Mouse (Mus musculus) kidney, embryonic 14.5 days (tissue): Measurements from ENCODE around the gene Zfp653. TPM values are rescaled to one million over a fixed set of nuclear protein-coding genes. Genes with fewer than 3 reads are reported as not detected.

Experiments
- ATAC-seq: fragments of 200-750 bp; cut with Nextera tagmentation; 2 replicates; pipeline ENCODE4 v1.8.0; 2017; ENCODE audit warnings: moderate number of reproducible peaks, mild to moderate bottlenecking, moderate TSS enrichment, moderate library complexity; ENCODE audit not compliant: low FRiP score, low TSS enrichment
- H3K27ac ChIP-seq: fragments of 300-500 bp; sonication (generic); 2 replicates; pipeline ENCODE4 v1.5.1; 2014; ENCODE audit warnings: low read depth, mild to moderate bottlenecking, low read length, moderate library complexity, mixed read lengths
- H3K27me3 ChIP-seq: fragments of 300-500 bp; sonication (generic); 2 replicates; pipeline ENCODE4 v1.6.1; 2014; ENCODE audit warnings: mild to moderate bottlenecking, low read length; ENCODE audit not compliant: control insufficient read depth, insufficient read depth
- H3K36me3 ChIP-seq: fragments of 300-500 bp; sonication (generic); 2 replicates; pipeline ENCODE4 v1.6.1; 2014; ENCODE audit warnings: low read length, mixed read lengths; ENCODE audit not compliant: control insufficient read depth, insufficient read depth
- H3K4me1 ChIP-seq: fragments of 300-500 bp; sonication (generic); 2 replicates; pipeline ENCODE4 v1.6.1; 2014; ENCODE audit warnings: low read length, mixed read lengths; ENCODE audit not compliant: control insufficient read depth, insufficient read depth
- H3K4me2 ChIP-seq: fragments of 300-500 bp; sonication (generic); replicated peaks from 2 replicates; pipeline ENCODE4 v1.6.1; 2014; ENCODE audit warnings: low read depth, mild to moderate bottlenecking, low read length
- H3K4me3 ChIP-seq: fragments of 300-500 bp; sonication (generic); 2 replicates; pipeline ENCODE4 v1.5.1; 2014; ENCODE audit warnings: mild to moderate bottlenecking, low read length
- H3K9ac ChIP-seq: fragments of 300-500 bp; sonication (generic); 2 replicates; pipeline ENCODE4 v1.6.1; 2014; ENCODE audit warnings: low read depth, mild to moderate bottlenecking, low read length, moderate library complexity
- H3K9me3 ChIP-seq: fragments of 300-500 bp; sonication (generic); 2 replicates; pipeline ENCODE4 v1.6.1; 2016; ENCODE audit warnings: low read length; ENCODE audit not compliant: control insufficient read depth
- WGBS: fragments of 180-500 bp; shearing (Covaris S2); extraction: QIAGEN DNeasy Blood & Tissue Kit; methylation state at CpG from one replicate; pipeline ENCODE4 v1.1.7; 2014; 5-methylcytosine and 5-hydroxymethylcytosine counted together
- polyA plus RNA-seq: library from polyadenylated mRNA; unstranded; fragments of >200 nt; fragmentation: Nextera tagmentation; extraction: Ambion mirVana; gene quantifications from 2 replicates; pipeline ENCODE4 v1.2.1, GENCODE M21; 2014

Zfp653 gene
- polyA plus RNA-seq = 9.9 and 11.0 TPM in 2 replicates

GRCm38 (mm10) chr9:22070791-22071573 lies at the start of gene Zfp653, which contains the start of gene Gm49318:
Gene Zfp653 (minus strand): TSS chr9:22071376.
Gene Gm49318 (minus strand): TSS chr9:22071259.
- peak within 1 kb of the TSS; percentile 93 for H3K9ac ChIP-seq
- peaks cover 39% of the 10 kb centered on the region for H3K36me3 ChIP-seq
- no peaks in the 10 kb centered on the region for H3K27me3 ChIP-seq
- ATAC-seq = peak; percentile 98
- H3K27ac ChIP-seq = peak within 1 kb of the TSS; percentile 96
- under 1% methylated on average over 86 of the region's 87 CpGs for WGBS
- H3K4me1 ChIP-seq = 0 out of 2 replicates have a peak, but pooled peaks cover 6% of the 10 kb centered on the region
- H3K4me2 ChIP-seq = peak within 1 kb of the TSS; percentile 43
- H3K4me3 ChIP-seq = peak within 1 kb of the TSS; percentile 82
- no peaks in the 10 kb centered on the region for H3K9me3 ChIP-seq

GRCm38 (mm10) chr9:22119543-22119942 lies 48.4 kb upstream of the Zfp653 start:
- Histone ChIP-seq H3K9ac (no peak overlapping the region), H3K27ac (no peak overlapping the region), H3K27me3 (no peaks in the 10 kb centered on the region), H3K4me2 (no peak overlapping the region), H3K4me1 (peaks cover 10% of the 10 kb centered on the region), H3K9me3 (no peaks in the 10 kb centered on the region), H3K36me3 (no peaks in the 10 kb centered on the region), H3K4me3 (no peak overlapping the region)
- ATAC-seq = no peak
- 92% methylated on average over 4 of the region's 4 CpGs for WGBS

- H3K4me1 ChIP-seq = peaks cover 10% of the 10 kb centered on the region
- 47% methylated on average over 10 of the region's 10 CpGs for WGBS
- H3K4me2 ChIP-seq = peak overlapping the region; percentile 52
- no peaks in the 10 kb centered on the region for H3K9me3 ChIP-seq
- H3K4me3 ChIP-seq = peak overlapping the region; percentile 89
- no peaks in the 10 kb centered on the region for H3K27me3 ChIP-seq
- no peak for ATAC-seq
- peaks cover 8% of the 10 kb centered on the region for H3K36me3 ChIP-seq
- no peak overlapping the region for H3K27ac ChIP-seq
- H3K9ac ChIP-seq = no peak overlapping the region; the same call in 1 of the 2 replicates
These were observed 46.7 kb upstream of the Zfp653 start for GRCm38 (mm10) chr9:22117754-22118456.

GRCm38 (mm10) chr9:22116740-22117426 lies 45.7 kb upstream of the Zfp653 start, which contains the start of gene Elof1:
Gene Elof1 (minus strand): TSS chr9:22117172.
- Histone ChIP-seq H3K27ac (peak within 1 kb of the TSS; percentile 39), H3K27me3 (no peaks in the 10 kb centered on the region), H3K36me3 (peaks cover 17% of the 10 kb centered on the region), H3K4me3 (peak within 1 kb of the TSS; percentile 89), H3K9ac (peak within 1 kb of the TSS; percentile 91), H3K4me2 (peak within 1 kb of the TSS; percentile 52), H3K4me1 (peaks cover 10% of the 10 kb centered on the region), H3K9me3 (no peaks in the 10 kb centered on the region)
- WGBS = under 1% methylated on average over 51 of the region's 52 CpGs
- ATAC-seq = peak; percentile 94

- peak overlapping the region; percentile 91 for H3K9ac ChIP-seq
- peak overlapping the region; percentile 89 for H3K4me3 ChIP-seq
- H3K36me3 ChIP-seq = peaks cover 24% of the 10 kb centered on the region
- H3K9me3 ChIP-seq = no peaks in the 10 kb centered on the region
- peak overlapping the region; percentile 52 for H3K4me2 ChIP-seq
- WGBS = 24% methylated on average over 15 of the region's 15 CpGs
- H3K27me3 ChIP-seq = no peaks in the 10 kb centered on the region
- ATAC-seq = no peak
- no peak overlapping the region for H3K27ac ChIP-seq
- peaks cover 10% of the 10 kb centered on the region for H3K4me1 ChIP-seq
These were observed 44.9 kb upstream of the Zfp653 start for GRCm38 (mm10) chr9:22116086-22116485.

GRCm38 (mm10) chr9:22115635-22116034 lies 44.5 kb upstream of the Zfp653 start:
- H3K4me3 ChIP-seq = peak overlapping the region; percentile 89
- H3K27ac ChIP-seq = no peak overlapping the region
- ATAC-seq = no peak
- peaks cover 27% of the 10 kb centered on the region for H3K36me3 ChIP-seq
- H3K4me1 ChIP-seq = peaks cover 10% of the 10 kb centered on the region
- 94% methylated on average over 4 of the region's 4 CpGs for WGBS
- H3K27me3 ChIP-seq = no peaks in the 10 kb centered on the region
- H3K9ac ChIP-seq = peak overlapping the region; percentile 91; the same call in 1 of the 2 replicates
- H3K4me2 ChIP-seq = peak overlapping the region; percentile 52
- H3K9me3 ChIP-seq = no peaks in the 10 kb centered on the region

- Histone ChIP-seq H3K4me1 (no peaks in the 10 kb centered on the region), H3K27me3 (no peaks in the 10 kb centered on the region), H3K9me3 (no peaks in the 10 kb centered on the region), H3K36me3 (peaks cover 32% of the 10 kb centered on the region), H3K9ac (no peak overlapping the region), H3K27ac (no peak overlapping the region), H3K4me2 (no peak overlapping the region), H3K4me3 (no peak overlapping the region)
- WGBS = 89% methylated on average over 9 of the region's 9 CpGs
- ATAC-seq = no peak
These were observed 37.0 kb upstream of the Zfp653 start for GRCm38 (mm10) chr9:22108194-22108593.

- 3% methylated on average over 17 of the region's 18 CpGs for WGBS
- Histone ChIP-seq H3K27me3 (peaks cover 22% of the 10 kb centered on the region), H3K4me2 (peak overlapping the region; percentile 25; the same call in 1 of the 2 replicates), H3K4me3 (peak overlapping the region; percentile 12; the same call in 1 of the 2 replicates), H3K27ac (no peak overlapping the region), H3K4me1 (0 out of 2 replicates have a peak, but pooled peaks cover 4% of the 10 kb centered on the region), H3K9ac (peak overlapping the region; percentile 7; the same call in 1 of the 2 replicates), H3K36me3 (no peaks in the 10 kb centered on the region), H3K9me3 (no peaks in the 10 kb centered on the region)
- ATAC-seq = no peak
These were observed 28.7 kb upstream of the Zfp653 start for GRCm38 (mm10) chr9:22099922-22100321.
